Mouse (Mus musculus) megakaryocyte, embryonic 14.5 days (primary cell): ENCODE data around the gene Wdr49.
"Not testable (repeated sequence)": the region's sequence is repeated elsewhere in the genome, so short reads cannot be mapped to it uniquely, and the experiment has no call there.

Experiments used
- FLI1 ChIP-seq: IDR thresholded peaks from 2 replicates; pipeline ENCODE4 v1.6.1; 2012; ENCODE audit warnings: low read length, inconsistent platforms, mixed read lengths
- GATA1 ChIP-seq: IDR thresholded peaks from 3 replicates; pipeline ENCODE4 v1.6.1; 2012; ENCODE audit warnings: mixed read lengths, low read length, inconsistent platforms, borderline replicate concordance

DNA sequence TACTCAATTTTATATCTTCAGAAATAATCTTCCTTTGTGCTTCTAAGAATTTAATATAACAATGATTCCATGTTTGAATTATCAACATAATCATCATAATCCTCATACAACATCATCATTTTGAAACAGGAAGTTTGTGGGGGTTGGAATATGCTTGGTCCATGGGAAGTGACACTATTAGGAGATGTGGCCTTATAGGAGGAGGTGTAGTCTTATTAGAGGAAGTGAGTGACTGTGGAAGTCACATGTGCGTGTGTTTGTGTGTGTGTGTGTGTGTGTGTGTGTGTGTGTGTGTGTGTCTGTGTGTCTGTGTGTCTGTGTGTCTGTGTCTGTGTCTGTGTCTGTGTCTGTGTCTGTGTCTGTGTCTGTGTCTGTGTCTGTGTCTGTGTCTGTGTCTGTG, 182.5 kb downstream of the Wdr49 start:
- TF ChIP-seq GATA1, FLI1: not testable (repeated sequence)
